Mouse (Mus musculus): Measurements from ENCODE around the gene Tifab. TPM values are rescaled to one million over a fixed set of nuclear protein-coding genes. Genes with fewer than 3 reads are reported as not detected.
A peak's percentile ranks its signal among the peaks of the same experiment; 100 is the strongest.

Gene Tifab
- total and polyA plus RNA-seq, 3 experiments = 1.9 to 6.7 (median 4.7) TPM

- H3K79me2 ChIP-seq (replicated peaks; ENCODE audit: control insufficient read depth, extremely low read depth, insufficient read depth, poor library complexity, severe bottlenecking) = peaks cover 39% of the 10 kb centered on the region
- peaks cover 3% of the 10 kb centered on the region for H3K27me3 ChIP-seq (replicated peaks)
- peaks cover 11 to 43% of the 10 kb centered on the region in 2 experiments for H3K4me1 ChIP-seq (ENCODE audit: control insufficient read depth in 1 of 2, insufficient read depth in 2 of 2)
- peak overlapping the region; percentile 90 for H3K4me2 ChIP-seq (ENCODE audit: insufficient read depth, low read depth, poor library complexity, severe bottlenecking)
- peak overlapping the region; percentile 97; the same call in 1 of the 2 replicates for H3K9ac ChIP-seq (ENCODE audit: insufficient read depth, low read depth)
- H3K4me3 ChIP-seq (replicated peaks in 1 of 3; ENCODE audit: low read depth in 2 of 3, low read length in 2 of 3, poor library complexity in 1 of 3) = peak overlapping the region in 2 of 3 experiments; percentile 79 to 94
- dilution Hi-C loops (cut with MboI; ENCODE audit: extremely low pct_ligation_motif_present, extremely low pct_unique_long_range_greater_than_20kb, low sequenced_read_pairs) (no loop called here), in situ Hi-C loops (cut with MboI; ENCODE audit: low pct_ligation_motif_present, low pct_unique_long_range_greater_than_20kb, low sequenced_read_pairs) (no loop called here)
- peaks cover 0 to 34% of the 10 kb centered on the region in 2 experiments for H3K36me3 ChIP-seq (replicated peaks in 1 of 2; ENCODE audit: control insufficient read depth in 1 of 2, insufficient read depth in 1 of 2, low read length in 1 of 2)
- no peak for DNase-seq (ENCODE audit: extremely low read depth)
- H3K9me3 ChIP-seq (replicated peaks; ENCODE audit: low read length) = peaks cover 6% of the 10 kb centered on the region
- TF ChIP-seq KAT2A (IDR thresholded peaks at IDR 0.05; ENCODE audit: insufficient replicate concordance, low read length) (no peak), IRF4 (IDR thresholded peaks at IDR 0.05; ENCODE audit: low read depth, low read length) (no peak), USF1 (IDR thresholded peaks at IDR 0.05; ENCODE audit: low read depth, low read length) (no peak), BHLHE40 (IDR thresholded peaks at IDR 0.05; ENCODE audit: low read depth, low read length) (0 out of 2 replicates have a peak, but pooled peaks have one; percentile 11), JUND (conservative IDR thresholded peaks at IDR 0.05; ENCODE audit: low read depth, low read length) (no peak), MAFK (IDR thresholded peaks at IDR 0.05; ENCODE audit: insufficient replicate concordance, low read length) (no peak), ETS1 (conservative IDR thresholded peaks at IDR 0.05; ENCODE audit: low read depth, low read length) (no peak), ZC3H11A (IDR thresholded peaks at IDR 0.05; ENCODE audit: low read depth, low read length) (no peak)
- H3K27ac ChIP-seq (ENCODE audit: insufficient read depth, low read depth) = no peak overlapping the region
Observed at GRCm38 (mm10) chr13:56134031-56134430, 44.7 kb downstream of the Tifab start.

DNA sequence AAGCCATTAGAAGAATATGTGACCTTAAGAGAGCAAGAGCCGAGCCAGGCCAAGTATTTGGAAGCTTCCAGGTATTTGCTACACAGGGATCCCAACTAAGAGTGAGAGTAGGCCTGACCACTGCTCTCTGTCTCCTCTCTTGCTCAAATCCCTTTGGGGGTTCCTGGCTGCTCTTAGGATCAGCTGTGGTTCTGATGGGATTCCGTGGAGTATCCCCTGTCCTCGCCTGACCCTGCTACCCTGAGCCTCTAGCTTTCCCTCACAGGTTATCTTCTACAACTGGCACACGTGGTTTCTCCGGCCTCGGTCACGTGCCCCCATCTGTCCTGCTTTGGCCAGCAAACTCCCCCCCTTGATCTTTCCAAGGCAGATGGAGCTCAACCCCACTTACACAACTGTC is 45.7 kb downstream of the Tifab start:
- H3K9me3 ChIP-seq (replicated peaks; ENCODE audit: low read length) = peaks cover 5% of the 10 kb centered on the region
- H3K27ac ChIP-seq (ENCODE audit: insufficient read depth, low read depth) = no peak overlapping the region
- in situ Hi-C loops (cut with MboI; ENCODE audit: low pct_ligation_motif_present, low pct_unique_long_range_greater_than_20kb, low sequenced_read_pairs) = no loop called here
- no peak overlapping the region for H3K9ac ChIP-seq (ENCODE audit: insufficient read depth, low read depth)
- peaks cover 5 to 42% of the 10 kb centered on the region in 2 experiments for H3K36me3 ChIP-seq (replicated peaks in 1 of 2; ENCODE audit: control insufficient read depth in 1 of 2, insufficient read depth in 1 of 2, low read length in 1 of 2)
- dilution Hi-C loops (cut with MboI; ENCODE audit: extremely low pct_ligation_motif_present, extremely low pct_unique_long_range_greater_than_20kb, low sequenced_read_pairs) = no loop called here
- H3K4me1 ChIP-seq (ENCODE audit: control insufficient read depth in 1 of 2, insufficient read depth in 2 of 2) = peaks cover 11 to 43% of the 10 kb centered on the region in 2 experiments
- no peak for DNase-seq (ENCODE audit: extremely low read depth)
- peaks cover 39% of the 10 kb centered on the region for H3K79me2 ChIP-seq (replicated peaks; ENCODE audit: control insufficient read depth, extremely low read depth, insufficient read depth, poor library complexity, severe bottlenecking)
- no peaks in the 10 kb centered on the region for H3K27me3 ChIP-seq (replicated peaks)
- no peak overlapping the region for H3K4me3 ChIP-seq (replicated peaks in 1 of 3; ENCODE audit: low read depth in 2 of 3, low read length in 2 of 3, poor library complexity in 1 of 3)
- H3K4me2 ChIP-seq (ENCODE audit: insufficient read depth, low read depth, poor library complexity, severe bottlenecking) = no peak overlapping the region
- TF ChIP-seq USF2 (conservative IDR thresholded peaks at IDR 0.05; ENCODE audit: low read depth, low read length) = no peak
- no peak for TF ChIP-seq MAZ (IDR thresholded peaks at IDR 0.05; ENCODE audit: low read depth, low read length)

GRCm38 (mm10) chr13:56132326-56132936 is 46.3 kb downstream of the Tifab start:
- Histone ChIP-seq H3K27ac (ENCODE audit: insufficient read depth, low read depth) (no peak overlapping the region), H3K79me2 (replicated peaks; ENCODE audit: control insufficient read depth, extremely low read depth, insufficient read depth, poor library complexity, severe bottlenecking) (peaks cover 39% of the 10 kb centered on the region), H3K9ac (ENCODE audit: insufficient read depth, low read depth) (no peak overlapping the region), H3K27me3 (replicated peaks) (no peaks in the 10 kb centered on the region), H3K9me3 (replicated peaks; ENCODE audit: low read length) (no peaks in the 10 kb centered on the region), H3K4me3 (replicated peaks in 1 of 3; ENCODE audit: low read depth in 2 of 3, low read length in 2 of 3, poor library complexity in 1 of 3) (no peak overlapping the region), H3K4me1 (ENCODE audit: control insufficient read depth in 1 of 2, insufficient read depth in 2 of 2) (peaks cover 11 to 43% of the 10 kb centered on the region in 2 experiments), H3K36me3 (replicated peaks in 1 of 2; ENCODE audit: control insufficient read depth in 1 of 2, insufficient read depth in 1 of 2, low read length in 1 of 2) (peaks cover 10 to 47% of the 10 kb centered on the region in 2 experiments), H3K4me2 (ENCODE audit: insufficient read depth, low read depth, poor library complexity, severe bottlenecking) (no peak overlapping the region)
- no peak for DNase-seq (ENCODE audit: extremely low read depth)
- in situ Hi-C loops (cut with MboI; ENCODE audit: low pct_ligation_motif_present, low pct_unique_long_range_greater_than_20kb, low sequenced_read_pairs) = no loop called here
- dilution Hi-C loops (cut with MboI; ENCODE audit: extremely low pct_ligation_motif_present, extremely low pct_unique_long_range_greater_than_20kb, low sequenced_read_pairs) = no loop called here
- no peak for TF ChIP-seq USF1 (IDR thresholded peaks at IDR 0.05; ENCODE audit: low read depth, low read length)
- TF ChIP-seq MAX (IDR thresholded peaks at IDR 0.05; ENCODE audit: low read length) = 0 out of 2 replicates have a peak, but pooled peaks have one; percentile 12
- TF ChIP-seq MAFK (IDR thresholded peaks at IDR 0.05; ENCODE audit: insufficient replicate concordance, low read length) = no peak
- no peak for TF ChIP-seq JUN (IDR thresholded peaks at IDR 0.05; ENCODE audit: insufficient read depth, low read depth, low read length)

Measured in CH12.LX (cell line).